Mouse (Mus musculus): Measurements from ENCODE around the gene Erich2.

- TF ChIP-seq CTCF (IDR thresholded peaks at IDR 0.05) = no peak
- no peak for TF ChIP-seq POLR2A (IDR thresholded peaks at IDR 0.05; ENCODE audit: insufficient read depth, low read depth, low read length)
- no peak for TF ChIP-seq EP300 (IDR thresholded peaks at IDR 0.05; ENCODE audit: insufficient read depth, low read depth, low read length)
These were observed 79.6 kb downstream of the Erich2 start for GRCm38 (mm10) chr2:70588200-70588599.
